Mouse (Mus musculus) spleen, adult 2 months (tissue): ENCODE measurements at regions not wholly inside any gene's neighbourhood (a gene's known extent, or its start where the extent isn't known, plus 50 kb on each side); places are given as distances from the start of the nearest gene placed in this dataset.
A peak's percentile ranks its signal among the peaks of the same experiment; 100 is the strongest.

Experiments used
- DNase-seq, 2 experiments: peaks; one replicate each; pipeline versions ENCODE4 v3.0.0 to v3.0.0-alpha.2; 2012 to 2021; ENCODE audit warnings: low spot score in 2 of 2, low read depth in 1 of 2
- H3K27ac ChIP-seq: fragments of 200-500 bp; 2 replicates; pipeline ENCODE4 v1.5.1; 2012; ENCODE audit warnings: low read length, inconsistent platforms; ENCODE audit not compliant: insufficient read depth
- H3K27me3 ChIP-seq: fragments of 200-500 bp; 2 replicates; pipeline ENCODE4 v1.6.1; 2012; ENCODE audit warnings: mild to moderate bottlenecking, moderate library complexity, low read length, inconsistent platforms; ENCODE audit not compliant: control insufficient read depth, insufficient read depth
- H3K36me3 ChIP-seq: fragments of 200-500 bp; 2 replicates; pipeline ENCODE4 v1.6.1; 2012; ENCODE audit warnings: mild to moderate bottlenecking, low read length, inconsistent platforms; ENCODE audit not compliant: control insufficient read depth, insufficient read depth
- H3K4me1 ChIP-seq: fragments of 200-500 bp; 2 replicates; pipeline ENCODE4 v1.6.1; 2011; ENCODE audit warnings: inconsistent platforms; ENCODE audit not compliant: control insufficient read depth, insufficient read depth, insufficient read length
- H3K4me3 ChIP-seq: fragments of 200-500 bp; 2 replicates; pipeline ENCODE4 v1.5.1; 2011; ENCODE audit warnings: mild to moderate bottlenecking, inconsistent platforms; ENCODE audit not compliant: insufficient read depth, insufficient read length; ENCODE audit errors: extremely low read depth
- CTCF ChIP-seq: fragments of 200-500 bp; IDR thresholded peaks from 2 replicates; pipeline ENCODE4 v1.5.1; 2011; ENCODE audit warnings: mild to moderate bottlenecking, inconsistent platforms; ENCODE audit not compliant: insufficient read depth, insufficient read length, insufficient replicate concordance; ENCODE audit errors: extremely low read depth
- POLR2A ChIP-seq: fragments of 200-500 bp; IDR thresholded peaks from 2 replicates; pipeline ENCODE4 v1.6.1; 2011; ENCODE audit warnings: low read depth, low read length, inconsistent platforms
- WGBS: fragments of 180-500 bp; shearing (Covaris S2); methylation state at CpG from one replicate; pipeline ENCODE4 v1.1.7; 2018; 5-methylcytosine and 5-hydroxymethylcytosine counted together

DNA sequence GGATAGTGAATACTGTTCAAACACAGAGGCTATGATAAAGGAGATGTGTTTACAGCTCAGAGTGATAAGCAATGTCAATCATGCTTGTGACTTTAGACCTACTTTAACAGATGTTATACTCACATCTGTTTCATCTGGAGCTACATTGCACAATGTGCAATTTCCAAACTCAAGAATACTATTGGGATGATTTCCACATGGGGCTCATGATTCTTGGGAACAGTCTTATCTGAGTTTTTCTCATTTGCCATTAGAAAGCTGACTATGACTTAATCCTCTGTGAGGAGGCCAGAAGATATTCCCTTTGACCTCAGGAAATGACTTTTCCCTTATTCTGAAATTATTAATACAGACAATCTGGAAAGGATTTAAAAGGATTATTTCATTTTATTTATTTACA is 252.3 kb upstream of the Clnk start:
- TF ChIP-seq CTCF (no peak), POLR2A (no peak)
- Histone ChIP-seq H3K27ac (no peak overlapping the region), H3K27me3 (no peaks in the 10 kb centered on the region), H3K4me1 (no peaks in the 10 kb centered on the region), H3K4me3 (no peak overlapping the region), H3K36me3 (no peaks in the 10 kb centered on the region)
- no peak for DNase-seq

DNA sequence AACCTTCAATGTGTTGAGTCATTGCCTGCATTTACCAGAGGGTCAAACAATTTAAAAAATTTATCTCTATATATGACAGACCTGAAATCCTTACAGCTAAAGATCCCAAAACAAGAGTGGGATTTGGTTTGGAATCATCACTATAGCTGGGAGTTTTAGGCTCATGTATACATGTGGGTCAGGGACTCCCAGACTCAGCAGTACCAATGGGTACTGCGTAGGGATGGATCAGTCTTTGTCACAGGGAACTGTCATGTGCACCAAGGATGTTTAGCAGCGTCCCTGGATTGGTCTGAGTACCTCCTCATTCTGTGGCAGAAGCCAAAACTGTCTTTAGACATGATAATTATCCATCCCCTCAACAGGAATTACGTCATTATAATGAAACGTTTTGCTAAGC is 250.2 kb upstream of the Clnk start:
- Histone ChIP-seq H3K4me3 (no peak overlapping the region), H3K36me3 (no peaks in the 10 kb centered on the region), H3K27ac (no peak overlapping the region), H3K4me1 (no peaks in the 10 kb centered on the region), H3K27me3 (no peaks in the 10 kb centered on the region)
- 88% methylated on average over 4 of the region's 4 CpGs for WGBS
- DNase-seq, result no peak
- no peak for TF ChIP-seq POLR2A
- TF ChIP-seq CTCF, result no peak

DNA sequence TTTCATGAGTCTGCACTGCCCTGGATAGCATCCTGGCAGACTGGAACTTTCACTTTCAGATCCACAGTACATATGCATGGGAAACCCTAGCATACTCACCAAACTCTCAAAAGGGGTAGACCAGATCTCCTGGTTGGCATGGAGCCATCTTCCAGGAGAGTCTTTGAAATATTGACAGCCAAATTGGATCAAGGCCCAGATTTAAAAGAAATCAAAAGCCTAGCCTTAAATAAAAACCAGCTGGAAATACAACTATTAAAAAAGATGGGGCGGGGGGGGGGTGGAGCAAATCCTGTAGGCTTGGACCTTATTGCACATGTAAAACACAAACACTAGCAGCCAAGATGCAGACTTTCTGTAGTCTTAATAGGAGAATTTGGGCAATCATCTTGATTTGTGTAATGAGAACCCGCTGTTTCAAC is 249.7 kb upstream of the Clnk start:
- no peaks in the 10 kb centered on the region for H3K36me3 ChIP-seq
- H3K4me3 ChIP-seq, result no peak overlapping the region
- no peaks in the 10 kb centered on the region for H3K27me3 ChIP-seq
- no peak overlapping the region for H3K27ac ChIP-seq
- no peak for DNase-seq
- no peak for TF ChIP-seq POLR2A
- no peak for TF ChIP-seq CTCF
- WGBS, result 77% methylated on average over 2 of the region's 2 CpGs
- no peaks in the 10 kb centered on the region for H3K4me1 ChIP-seq

DNA sequence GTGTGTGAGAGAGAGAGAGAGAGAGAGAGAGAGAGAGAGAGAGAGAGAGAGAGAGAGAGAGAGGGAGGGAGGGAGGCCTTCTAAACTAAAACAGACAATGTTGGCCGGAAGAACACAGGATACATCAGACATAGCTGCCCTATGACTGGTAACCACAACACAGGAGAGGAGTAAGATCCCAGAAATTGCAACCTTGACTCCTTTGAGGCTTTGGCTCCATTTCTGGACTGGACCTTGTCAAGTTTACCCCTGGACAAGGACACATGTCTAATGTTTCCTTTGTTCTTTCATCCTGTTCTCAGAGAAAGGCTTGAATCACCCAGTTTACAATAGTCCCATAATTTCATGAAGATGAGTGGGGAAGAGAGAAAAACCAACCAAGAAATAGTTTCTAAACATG is 233.7 kb upstream of the Clnk start:
- DNase-seq, result no peak
- no peaks in the 10 kb centered on the region for H3K27me3 ChIP-seq
- no peak overlapping the region for H3K27ac ChIP-seq
- H3K4me3 ChIP-seq, result no peak overlapping the region
- no peaks in the 10 kb centered on the region for H3K4me1 ChIP-seq
- 79% methylated on average over 1 of the region's 1 CpGs for WGBS
- no peaks in the 10 kb centered on the region for H3K36me3 ChIP-seq
- no peak for TF ChIP-seq POLR2A
- no peak for TF ChIP-seq CTCF

DNA sequence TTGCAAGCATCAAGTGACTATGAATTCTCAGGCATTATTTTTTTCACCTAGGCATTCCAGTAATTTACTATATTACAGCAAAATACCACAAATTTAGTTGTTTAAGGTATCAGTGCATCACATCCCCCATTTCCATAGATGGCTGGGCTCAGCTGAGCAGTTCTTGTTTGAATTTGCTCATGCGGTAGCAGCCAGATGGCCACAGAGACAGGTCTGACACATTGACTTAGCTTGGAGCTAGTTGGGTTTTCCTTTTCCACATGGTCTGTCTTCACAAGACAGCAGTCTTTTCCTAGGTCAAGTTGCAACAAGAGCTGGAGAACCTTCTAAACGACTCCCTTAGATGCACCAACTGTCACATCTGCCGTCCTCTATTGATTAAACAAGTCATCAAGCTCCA is 232.9 kb upstream of the Clnk start:
- no peaks in the 10 kb centered on the region for H3K27me3 ChIP-seq
- TF ChIP-seq POLR2A (no peak), CTCF (no peak)
- WGBS, result 91% methylated on average over 3 of the region's 3 CpGs
- H3K4me1 ChIP-seq, result no peaks in the 10 kb centered on the region
- no peaks in the 10 kb centered on the region for H3K36me3 ChIP-seq
- H3K27ac ChIP-seq, result no peak overlapping the region
- H3K4me3 ChIP-seq, result no peak overlapping the region
- no peak for DNase-seq

DNA sequence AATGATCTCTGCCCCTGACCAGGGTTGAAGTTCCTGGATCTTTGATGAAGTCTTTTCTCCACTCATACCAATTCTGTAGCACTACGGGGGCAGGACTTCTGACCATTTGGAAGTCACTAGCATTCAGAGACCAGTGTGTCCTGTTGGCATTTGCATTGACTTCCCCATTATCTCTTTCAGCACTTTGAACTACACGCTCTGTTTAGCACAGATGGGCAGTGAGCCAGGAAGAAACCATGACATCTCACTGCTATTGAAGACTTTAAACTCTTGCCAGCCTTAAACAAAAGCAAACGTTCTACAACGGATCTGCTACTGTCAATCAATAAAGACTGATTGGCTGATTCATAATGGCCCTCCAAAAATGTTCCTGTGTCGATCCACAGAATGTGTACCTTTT is 222.5 kb upstream of the Clnk start:
- 26% methylated on average over 5 of the region's 5 CpGs for WGBS

DNA sequence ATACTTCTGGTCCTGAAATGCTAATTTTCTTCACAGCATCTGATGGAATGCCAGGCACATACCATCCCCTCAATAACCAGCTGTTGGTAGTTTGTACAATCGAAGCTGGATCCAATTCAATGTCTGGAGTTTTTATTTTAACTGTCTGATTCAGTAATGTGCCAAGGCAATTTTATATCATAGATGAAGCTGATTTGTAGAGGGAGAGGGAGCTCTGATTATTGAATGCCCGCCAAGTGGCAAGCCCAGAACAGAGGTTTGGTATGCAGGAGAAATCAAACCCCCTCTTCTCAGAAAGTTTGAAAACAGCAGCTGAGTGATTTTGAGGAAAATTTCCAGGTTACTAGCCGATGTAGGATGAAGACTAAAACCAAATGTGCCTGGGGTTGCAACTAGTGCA is 218.3 kb upstream of the Clnk start:
- TF ChIP-seq POLR2A (no peak), CTCF (no peak)
- Histone ChIP-seq H3K4me3 (no peak overlapping the region), H3K4me1 (peaks cover 8% of the 10 kb centered on the region), H3K36me3 (no peaks in the 10 kb centered on the region), H3K27ac (no peak overlapping the region), H3K27me3 (no peaks in the 10 kb centered on the region)
- WGBS, result 76% methylated on average over 3 of the region's 3 CpGs
- no peak for DNase-seq

More for the DNA sequence above, 222.5 kb upstream of the Clnk start:
- no peak overlapping the region for H3K27ac ChIP-seq
- H3K27me3 ChIP-seq, result no peaks in the 10 kb centered on the region
- H3K36me3 ChIP-seq, result no peaks in the 10 kb centered on the region
- peaks cover 8% of the 10 kb centered on the region for H3K4me1 ChIP-seq
- no peak overlapping the region for H3K4me3 ChIP-seq
- DNase-seq, result peak; percentile 17 to 20
- TF ChIP-seq POLR2A (no peak), CTCF (no peak)

DNA sequence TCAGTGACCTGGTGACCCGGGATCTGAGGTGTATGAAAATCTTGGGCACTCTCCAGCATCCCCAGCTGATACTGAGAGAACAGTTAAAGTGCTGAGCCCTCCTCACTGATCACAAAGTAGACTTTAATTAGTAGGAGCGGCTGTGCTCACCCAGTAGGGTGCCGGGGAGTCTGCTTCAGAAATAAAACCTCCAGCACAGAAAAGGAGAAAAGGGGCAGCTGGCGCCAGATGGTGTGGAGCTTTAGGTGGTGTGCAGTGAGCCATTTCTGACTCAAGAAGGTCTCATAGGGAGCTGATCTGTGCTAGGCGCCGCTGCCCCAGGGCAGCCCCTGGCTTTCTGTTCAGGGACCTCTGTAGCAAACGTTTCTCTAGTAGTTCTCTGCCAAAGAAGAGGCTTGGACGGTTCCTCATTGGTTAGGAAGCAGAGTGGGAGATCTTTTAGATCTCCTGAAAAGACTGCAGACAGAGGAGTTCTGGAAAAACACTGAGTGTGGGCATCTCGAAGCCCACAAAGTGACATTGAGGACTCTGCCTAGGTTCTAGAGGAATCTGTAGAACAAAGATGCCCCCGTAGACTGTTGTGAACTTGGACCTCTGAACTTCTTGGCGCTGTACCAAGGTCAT is 200.1 kb upstream of the Clnk start:
- Histone ChIP-seq H3K27ac (no peak overlapping the region), H3K27me3 (no peaks in the 10 kb centered on the region), H3K4me3 (no peak overlapping the region), H3K4me1 (no peaks in the 10 kb centered on the region; the same call in 1 of the 2 replicates), H3K36me3 (no peaks in the 10 kb centered on the region)
- TF ChIP-seq CTCF (no peak), POLR2A (no peak)
- 80% methylated on average over 11 of the region's 11 CpGs for WGBS
- DNase-seq, result no peak
